Comparison of ENCODE assay signal across 22 mouse cellular contexts in genomic region chr3:157748395-157749037, GRCm38 (mm10).
A peak's percentile ranks its signal among the peaks of the same experiment; 100 is the strongest.
DNase-seq lines count a peak whose midpoint lies in the region; ATAC-seq and TF ChIP-seq lines count a peak whose summit lies in the region.
"Had no signal": no experiment of that assay in that cellular context is flagged by ENCODE, and none has a peak within 500 bp of the region (broad histone marks: within the 10 kb centered on the region; RNA-seq: fewer than 3 reads in every experiment).

No protein-coding gene starts in this region.

- H3K27me3 ChIP-seq in hindbrain, embryonic 16.5 days (replicated peaks; ENCODE audit: control insufficient read depth, insufficient read depth, low read length), result no peaks in the 10 kb centered on the region
- H3K27me3 ChIP-seq in hindbrain, embryonic 10.5 days (ENCODE audit: insufficient read depth, poor library complexity, severe bottlenecking), result no peaks in the 10 kb centered on the region
- H3K27me3 ChIP-seq in midbrain, postnatal 0 days (ENCODE audit: insufficient read depth, low read length), result no peaks in the 10 kb centered on the region
- H3K27me3 ChIP-seq in midbrain, embryonic 10.5 days (ENCODE audit: low read depth, poor library complexity, severe bottlenecking), result no peaks in the 10 kb centered on the region
- H3K27me3 ChIP-seq: embryonic facial prominence, embryonic 15.5 days; forebrain, embryonic 12.5 days; kidney, embryonic 15.5 days; limb, embryonic 13.5 days; liver, embryonic 13.5 days; midbrain, embryonic 15.5 days had no signal

- ATAC-seq in hindbrain, embryonic 16.5 days, result peak; percentile 67
- ATAC-seq in midbrain, postnatal 0 days (ENCODE audit: low FRiP score), result no peak
- no peak for ATAC-seq in granulocyte monocyte progenitor cell, adult 5-6 weeks (replicated peaks; ENCODE audit: poor library complexity, severe bottlenecking)
- ATAC-seq: forebrain, postnatal 0 days; midbrain, embryonic 15.5 days had no signal

- WGBS in hindbrain, embryonic 16.5 days, result 58% methylated on average over 3 of the region's 3 CpGs
- WGBS in hindbrain, embryonic 10.5 days, result 68% methylated on average over 3 of the region's 3 CpGs
- 72% methylated on average over 3 of the region's 3 CpGs for WGBS in midbrain, postnatal 0 days
- 73% methylated on average over 3 of the region's 3 CpGs for WGBS in midbrain, embryonic 10.5 days

- H3K27ac ChIP-seq in hindbrain, embryonic 16.5 days (ENCODE audit: low read depth, low read length), result no peak overlapping the region
- H3K27ac ChIP-seq in hindbrain, embryonic 10.5 days, result no peak overlapping the region
- no peak overlapping the region for H3K27ac ChIP-seq in midbrain, postnatal 0 days (ENCODE audit: low read depth, low read length)
- H3K27ac ChIP-seq in midbrain, embryonic 10.5 days (replicated peaks), result no peak overlapping the region
- H3K27ac ChIP-seq: embryonic facial prominence, embryonic 15.5 days; forebrain, embryonic 12.5 days; kidney, embryonic 15.5 days; limb, embryonic 13.5 days; liver, embryonic 13.5 days; midbrain, embryonic 15.5 days had no signal

- H3K9ac ChIP-seq in hindbrain, embryonic 16.5 days (ENCODE audit: low read depth, low read length), result no peak overlapping the region
- no peak overlapping the region for H3K9ac ChIP-seq in midbrain, postnatal 0 days (replicated peaks; ENCODE audit: low read length, poor library complexity, severe bottlenecking)
- H3K9ac ChIP-seq: embryonic facial prominence, embryonic 15.5 days; forebrain, embryonic 12.5 days; forebrain, postnatal 0 days; kidney, embryonic 15.5 days; limb, embryonic 13.5 days; liver, embryonic 13.5 days; midbrain, embryonic 15.5 days had no signal

- H3K4me1 ChIP-seq in hindbrain, embryonic 16.5 days (ENCODE audit: control insufficient read depth, insufficient read depth, low read depth, low read length), result no peaks in the 10 kb centered on the region
- no peaks in the 10 kb centered on the region for H3K4me1 ChIP-seq in hindbrain, embryonic 10.5 days (replicated peaks)
- H3K4me1 ChIP-seq in midbrain, postnatal 0 days (ENCODE audit: insufficient read depth, low read length), result no peaks in the 10 kb centered on the region
- no peaks in the 10 kb centered on the region for H3K4me1 ChIP-seq in midbrain, embryonic 10.5 days
- H3K4me1 ChIP-seq: forebrain, embryonic 12.5 days; kidney, embryonic 15.5 days; limb, embryonic 13.5 days; liver, embryonic 13.5 days; midbrain, embryonic 15.5 days had no signal

- TF ChIP-seq CTCF in midbrain, postnatal 0 days (IDR thresholded peaks at IDR 0.05), result no peak

- DNase-seq in cerebellum, postnatal 14 days, result peak; percentile 16 to 27
- no peak for DNase-seq in cerebellum, adult 8-10 months
- DNase-seq in hindbrain, embryonic 10.5 days (ENCODE audit: low spot score), result no peak
- DNase-seq in midbrain, postnatal 0 days (ENCODE audit: low spot score), result peak; percentile 33
- no peak for DNase-seq in midbrain, embryonic 10.5 days (ENCODE audit: low spot score)
- DNase-seq: adrenal gland, postnatal 25 days; forebrain, postnatal 0 days; heart, postnatal 14 days; kidney, adult 18-20 months; kidney, postnatal 25 days; liver, embryonic 13.5 days; lung, adult 18-20 months; lung, postnatal 10 days; thymus, adult 2 months; thymus, postnatal 36 days had no signal

- H3K36me3 ChIP-seq in hindbrain, embryonic 16.5 days (ENCODE audit: control insufficient read depth, insufficient read depth, low read length), result no peaks in the 10 kb centered on the region
- no peaks in the 10 kb centered on the region for H3K36me3 ChIP-seq in hindbrain, embryonic 10.5 days
- no peaks in the 10 kb centered on the region for H3K36me3 ChIP-seq in midbrain, postnatal 0 days (ENCODE audit: insufficient read depth, low read length)
- H3K36me3 ChIP-seq in midbrain, embryonic 10.5 days, result no peaks in the 10 kb centered on the region
- H3K36me3 ChIP-seq: embryonic facial prominence, embryonic 15.5 days; forebrain, embryonic 12.5 days; kidney, embryonic 15.5 days; limb, embryonic 13.5 days; liver, embryonic 13.5 days; midbrain, embryonic 15.5 days had no signal

- no peak overlapping the region for H3K4me3 ChIP-seq in hindbrain, embryonic 16.5 days (ENCODE audit: low read length)
- no peak overlapping the region for H3K4me3 ChIP-seq in hindbrain, embryonic 10.5 days
- no peak overlapping the region for H3K4me3 ChIP-seq in midbrain, postnatal 0 days (ENCODE audit: low read depth, low read length)
- no peak overlapping the region for H3K4me3 ChIP-seq in midbrain, embryonic 10.5 days
- H3K4me3 ChIP-seq: embryonic facial prominence, embryonic 15.5 days; forebrain, embryonic 12.5 days; kidney, embryonic 15.5 days; limb, embryonic 13.5 days; liver, embryonic 13.5 days; midbrain, embryonic 15.5 days had no signal

- no peak overlapping the region for H3K4me2 ChIP-seq in hindbrain, embryonic 16.5 days (ENCODE audit: low read length)
- no peak overlapping the region for H3K4me2 ChIP-seq in midbrain, postnatal 0 days (ENCODE audit: low read depth, low read length, poor library complexity, severe bottlenecking)
- H3K4me2 ChIP-seq: embryonic facial prominence, embryonic 15.5 days; forebrain, embryonic 12.5 days; kidney, embryonic 15.5 days; limb, embryonic 13.5 days; liver, embryonic 13.5 days; midbrain, embryonic 15.5 days had no signal

- H3K9me3 ChIP-seq in hindbrain, embryonic 16.5 days (ENCODE audit: control insufficient read depth, low read length), result no peaks in the 10 kb centered on the region
- no peaks in the 10 kb centered on the region for H3K9me3 ChIP-seq in hindbrain, embryonic 10.5 days
- no peaks in the 10 kb centered on the region for H3K9me3 ChIP-seq in midbrain, postnatal 0 days (ENCODE audit: low read length)
- H3K9me3 ChIP-seq in midbrain, embryonic 10.5 days (replicated peaks), result no peaks in the 10 kb centered on the region
- H3K9me3 ChIP-seq: embryonic facial prominence, embryonic 15.5 days; forebrain, embryonic 12.5 days; kidney, embryonic 15.5 days; limb, embryonic 13.5 days; liver, embryonic 13.5 days; midbrain, embryonic 15.5 days had no signal

Comparison
In these comparisons a context has a peak if more than half of its experiments do, and no peak if none do; other contexts are left out.
1. DNase-seq: peak in cerebellum, postnatal 14 days (2 of 2) and midbrain, postnatal 0 days (single experiment); none in cerebellum, adult 8-10 months (single experiment), hindbrain, embryonic 10.5 days (single experiment) and midbrain, embryonic 10.5 days (single experiment).